Mouse (Mus musculus) neutrophil, adult 83 days (primary cell): ENCODE measurements around the gene Mast3. TPM values are rescaled to one million over a fixed set of nuclear protein-coding genes. Genes with fewer than 3 reads are reported as not detected.

Source experiments
- total RNA-seq, 2 experiments: library from RNA; stranded (reverse); gene quantifications; one replicate each; pipeline ENCODE4 v1.2.4; 2023

Mast3 gene
- 100 to 1,000 TPM; 167 to 179 TPM for total RNA-seq

DNA sequence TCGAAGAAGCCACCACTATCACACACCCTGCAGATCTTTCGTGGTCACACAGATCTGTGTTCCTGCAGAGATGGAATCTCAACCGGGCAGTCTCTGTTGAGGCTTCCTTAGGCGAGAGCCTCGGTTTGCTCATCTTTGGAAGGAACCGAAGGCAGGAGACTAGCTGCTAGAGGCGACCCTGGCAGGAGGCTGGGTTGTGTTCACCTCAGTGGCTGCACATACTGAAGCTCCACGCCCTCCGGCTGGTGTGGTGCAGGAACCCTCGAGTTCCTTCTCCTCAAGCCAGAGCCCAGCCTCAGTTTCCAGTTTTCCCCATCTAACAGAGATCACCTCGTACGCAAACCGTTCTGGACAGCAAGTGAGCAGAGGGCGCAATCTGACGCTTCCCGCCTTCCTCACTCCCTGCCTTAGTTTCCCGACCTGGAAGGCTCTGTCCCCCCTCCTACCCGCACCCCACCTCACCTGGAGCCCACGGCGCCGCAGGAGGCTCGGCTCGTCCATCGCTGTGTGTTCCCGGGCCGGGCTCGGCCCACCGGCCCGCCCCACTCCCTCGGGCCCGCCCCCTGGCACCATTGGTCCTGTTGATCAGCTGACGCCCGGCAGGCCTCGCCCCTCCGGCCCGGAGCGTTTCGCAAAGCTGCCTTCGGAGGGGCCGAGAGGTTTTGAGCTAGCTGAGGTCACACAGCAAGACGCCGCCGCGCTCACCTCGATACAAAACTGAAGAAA is at the start of gene Mast3:
Gene Mast3 (minus strand): TSS at position 574 of the 726 bp plus-strand sequence.

DNA sequence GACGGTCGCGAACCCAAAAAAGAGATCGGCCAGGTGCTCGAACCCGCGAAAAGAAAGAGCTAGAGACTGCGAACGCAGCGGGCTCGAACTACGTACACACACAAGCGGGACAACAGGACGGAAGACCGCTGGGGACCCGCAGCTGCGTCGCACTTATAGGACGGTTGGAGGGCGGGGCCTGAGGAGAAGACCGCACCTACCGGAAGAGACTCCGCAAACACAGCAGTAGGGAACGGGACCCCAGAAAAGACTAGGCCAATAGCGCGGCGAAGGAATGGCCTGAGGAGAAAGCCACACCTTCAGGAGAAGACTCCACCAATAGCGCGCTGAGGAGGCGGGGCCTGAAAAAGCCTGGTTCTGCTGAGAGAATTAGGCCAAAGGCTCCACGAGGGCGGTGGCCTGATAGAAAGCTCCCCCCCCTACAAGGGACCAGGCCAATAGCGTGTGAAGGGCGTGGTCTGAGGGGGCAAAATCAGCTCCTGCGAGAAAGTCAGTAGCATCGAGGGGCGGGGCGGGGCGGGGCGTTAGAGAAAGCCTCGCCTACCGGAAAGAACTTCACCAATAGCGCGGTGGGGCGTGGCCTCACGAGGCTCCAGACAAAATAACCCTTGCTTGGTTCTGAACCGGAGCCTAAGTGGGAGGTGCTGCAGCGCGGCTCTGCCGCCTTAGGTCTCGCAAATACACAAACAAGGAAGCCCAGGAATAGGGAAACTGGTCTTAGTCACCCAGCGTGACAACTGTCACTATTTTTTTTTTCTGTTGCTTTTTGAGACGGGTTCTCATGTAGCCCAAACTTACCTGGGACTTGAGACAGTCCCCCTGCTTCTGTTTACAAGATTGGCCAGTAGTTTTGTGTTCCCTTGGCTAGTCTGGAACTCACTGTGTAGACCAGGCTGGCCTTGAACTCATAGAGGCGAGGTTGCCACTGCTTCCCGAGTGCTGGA is 34.8 kb upstream of the Mast3 start, which contains the start of gene Arrdc2:
Gene Arrdc2 (minus strand): TSS at position 313 of the 944 bp plus-strand sequence.

DNA sequence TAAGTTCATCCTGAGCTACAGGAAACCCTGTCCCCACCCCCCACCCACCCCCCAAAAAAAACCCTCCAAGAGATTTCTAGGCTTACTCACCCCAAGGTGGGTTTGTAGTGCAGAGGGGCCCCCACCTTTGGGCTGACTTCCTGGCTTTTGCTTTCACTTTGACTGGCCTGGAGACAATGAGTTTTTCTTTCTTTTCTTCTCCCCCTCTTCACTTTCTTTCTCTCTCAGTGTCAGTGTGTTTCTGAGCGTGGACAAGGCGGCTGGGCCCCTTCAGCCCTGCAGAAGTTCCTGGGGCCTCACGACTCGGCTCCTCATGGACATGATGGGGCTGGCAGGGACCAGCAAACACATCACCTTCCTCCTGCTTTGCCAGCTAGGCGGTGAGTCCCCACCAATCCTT is 3.4 kb upstream of the Mast3 start, which contains the start of gene Il12rb1:
Gene Il12rb1 (plus strand): TSS at position 211 of the 400 bp plus-strand sequence.

DNA sequence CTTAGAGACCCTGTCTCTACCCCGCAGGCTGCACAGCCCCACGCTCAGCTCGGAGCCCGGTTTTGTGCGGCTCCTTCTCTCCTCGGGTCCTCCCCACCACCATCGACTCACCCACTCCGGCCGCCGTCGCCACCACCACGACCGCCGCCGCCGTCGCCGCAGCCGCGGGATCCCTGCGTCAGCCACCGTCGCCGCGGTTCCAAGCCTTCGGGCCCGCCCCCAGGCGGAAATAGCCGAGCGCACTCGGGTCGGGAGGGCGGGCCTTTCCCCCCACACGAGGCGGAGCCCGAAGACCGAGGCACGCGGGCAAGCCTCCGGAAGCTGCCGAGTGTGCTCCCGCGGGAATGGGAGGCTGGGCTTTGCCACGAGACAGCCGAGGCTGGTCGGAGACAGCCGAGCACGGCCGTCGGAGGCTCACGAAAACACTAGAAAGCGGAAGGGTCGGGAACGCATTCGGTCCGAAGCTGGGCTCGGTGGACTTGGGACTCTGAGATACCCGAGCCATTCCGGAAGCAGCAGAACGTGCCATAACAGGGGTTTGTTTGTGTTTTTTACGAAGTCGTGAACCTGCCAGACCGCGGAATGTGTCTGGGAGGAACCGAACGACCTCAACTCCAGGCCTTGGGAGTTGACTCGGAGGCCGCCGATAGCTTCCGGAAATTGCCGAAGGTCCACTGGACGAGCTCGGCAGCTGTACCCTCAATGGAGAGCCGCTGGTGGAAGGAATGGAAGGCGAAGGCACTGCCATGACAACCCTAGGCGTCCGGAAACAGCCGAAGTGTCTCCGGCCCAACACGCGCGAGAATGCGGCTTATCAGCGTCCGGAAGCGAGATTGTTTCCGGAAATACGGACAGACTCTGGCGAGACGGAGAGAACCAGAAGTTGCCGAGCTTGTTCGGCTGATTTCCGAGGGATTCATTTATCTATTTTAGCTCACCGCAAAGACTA is 28.1 kb downstream of the Mast3 start, which contains the start of gene Pik3r2:
Gene Pik3r2 (minus strand): TSS at position 218 of the 949 bp plus-strand sequence.

DNA sequence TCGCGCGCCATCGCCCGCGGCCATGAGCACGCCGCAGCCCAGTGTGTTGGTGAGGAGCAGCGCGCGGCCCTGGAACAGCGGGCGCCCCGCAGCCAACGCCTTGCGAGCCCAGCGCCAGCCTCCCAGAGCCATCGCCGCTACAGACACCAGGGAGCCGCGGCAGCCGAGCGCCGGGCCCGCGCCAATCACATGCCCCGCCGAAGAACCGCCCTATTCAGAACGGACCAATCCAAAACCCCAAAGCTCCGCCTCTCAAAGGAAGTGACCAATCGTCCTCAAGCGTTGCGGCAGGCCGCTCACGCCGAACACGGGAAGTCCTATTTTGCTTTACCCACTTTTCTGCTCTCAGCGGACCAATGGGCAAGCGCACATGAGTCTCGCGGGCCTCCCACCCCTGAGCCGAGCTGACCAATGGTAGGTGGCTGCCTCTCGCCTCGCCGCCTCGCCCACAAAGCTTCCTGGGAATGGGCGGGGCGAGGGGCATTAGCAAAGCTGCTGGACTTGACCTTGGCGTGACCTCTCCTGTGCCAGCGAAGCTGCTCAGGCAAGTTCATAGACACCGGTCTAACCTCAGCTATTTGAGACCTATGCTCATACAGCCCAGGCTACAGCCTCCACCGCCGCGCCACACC is 44.0 kb downstream of the Mast3 start, which contains the start of gene Mpv17l2:
Gene Mpv17l2 (minus strand): TSS at position 172 of the 632 bp plus-strand sequence.

DNA sequence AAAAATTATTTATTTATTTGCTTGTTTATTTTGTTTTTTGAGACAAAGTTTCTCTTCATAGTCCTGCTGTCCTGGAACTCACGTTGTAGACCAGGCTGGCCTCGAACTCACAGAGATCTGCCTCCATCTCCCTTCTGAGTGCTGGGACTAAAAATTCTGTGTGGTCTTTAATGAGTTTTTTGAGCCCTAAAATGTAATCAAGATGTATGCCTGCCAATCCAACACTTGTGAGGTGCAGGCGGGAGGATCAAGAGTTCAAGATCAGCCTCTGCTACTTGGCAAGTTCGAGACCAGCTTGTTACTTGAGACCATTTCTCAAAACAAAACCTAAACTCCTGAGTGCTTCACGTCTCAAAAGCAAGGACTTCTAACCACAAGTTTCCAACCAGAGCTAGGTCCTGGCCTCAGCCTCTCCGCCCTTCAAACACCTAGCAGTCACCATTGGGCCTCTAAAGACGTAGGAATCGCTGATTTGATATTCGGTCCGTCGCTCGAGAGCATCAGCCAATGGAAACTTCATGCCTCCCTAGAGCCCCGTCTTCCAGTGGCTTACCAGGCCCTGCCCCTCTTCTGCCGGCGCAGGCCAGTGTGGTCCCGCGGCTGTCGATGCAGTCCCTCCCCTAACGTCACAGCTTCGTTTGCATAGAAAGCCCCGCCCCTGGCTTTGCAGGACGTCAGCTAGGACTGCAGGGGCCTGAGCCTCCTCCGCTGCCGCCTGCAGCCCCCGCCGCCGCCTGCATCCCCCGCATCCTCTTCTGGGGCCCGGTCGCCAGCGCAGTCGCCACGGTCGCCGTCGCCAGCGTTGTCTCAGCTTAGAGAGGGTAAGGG is 50.6 kb downstream of the Mast3 start, which contains the start of gene Rab3a:
Gene Rab3a (plus strand): TSS at position 637 of the 828 bp plus-strand sequence.

Other genes starting within 250 kb of the Mast3 start
- 10 to 100 TPM; 29.5 to 40.1 TPM for gene Isyna1, start 210.7 kb downstream of the Mast3 start, total RNA-seq
- 10 to 100 TPM; 60.1 to 77.7 TPM for gene Ssbp4, start 196.2 kb downstream of the Mast3 start, total RNA-seq
- gene Lrrc25, start 188.9 kb downstream of the Mast3 start, total RNA-seq: 10 to 100 TPM; 65.7 to 79.1 TPM
- under 1 TPM; 0.49 to 0.90 TPM for gene Gdf15, start 172.6 kb downstream of the Mast3 start, total RNA-seq
- gene Pgpep1, start 144.7 kb downstream of the Mast3 start, total RNA-seq: 1 to 10 TPM; 3.6 to 5.1 TPM
- 10 to 100 TPM; 40.7 to 61.6 TPM for gene Lsm4, start 131.8 kb downstream of the Mast3 start, total RNA-seq
- gene Jund, start 106.1 kb downstream of the Mast3 start, total RNA-seq: 1,000 to 10,000 TPM in 1 of 2 experiments, 100 to 1,000 TPM in 1; 926 to 1,259 TPM
- 1 to 10 TPM; 7.5 to 9.1 TPM for gene Iqcn, start 101.6 kb downstream of the Mast3 start, total RNA-seq
- gene Gm3336, start 86.5 kb downstream of the Mast3 start, total RNA-seq: under 1 TPM in 1 of 2 experiments, not detected in 1; 0.64 TPM
- gene Pde4c, start 81.3 kb downstream of the Mast3 start, total RNA-seq: under 1 TPM; 0.31 to 0.50 TPM
- gene Rab3a, start 50.4 kb downstream of the Mast3 start, total RNA-seq: 1 to 10 TPM; 2.6 to 3.0 TPM
- 10 to 100 TPM; 20.1 to 25.7 TPM for gene Mpv17l2, start 44.1 kb downstream of the Mast3 start, total RNA-seq
- gene Pik3r2, start 28.3 kb downstream of the Mast3 start, total RNA-seq: 10 to 100 TPM; 18.6 to 20.8 TPM
- gene Il12rb1, start 3.4 kb upstream of the Mast3 start, total RNA-seq: under 1 TPM; 0.42 to 0.57 TPM
- 10 to 100 TPM; 16.6 to 20.4 TPM for gene Arrdc2, start 34.7 kb upstream of the Mast3 start, total RNA-seq
- gene Kcnn1, start 58.2 kb upstream of the Mast3 start, total RNA-seq: not detected
- 10 to 100 TPM; 35.2 to 37.0 TPM for gene Ccdc124, start 68.9 kb upstream of the Mast3 start, total RNA-seq
- not detected for gene Slc5a5, start 87.7 kb upstream of the Mast3 start, total RNA-seq
- 1,000 to 10,000 TPM; 1,354 to 1,486 TPM for gene Rpl18a, start 92.4 kb upstream of the Mast3 start, total RNA-seq
- 10 to 100 TPM; 31.6 to 32.4 TPM for gene Map1s, start 100.9 kb upstream of the Mast3 start, total RNA-seq